Mouse (Mus musculus) heart, embryonic 11.5 days (tissue): ENCODE results near the gene Epx. TPM values are rescaled to one million over a fixed set of nuclear protein-coding genes. Genes with fewer than 3 reads are reported as not detected.

ENCODE experiments used
- ATAC-seq: fragments of 200-750 bp; cut with Nextera tagmentation; replicated peaks from 2 replicates; pipeline ENCODE4 v1.8.0; 2017; ENCODE audit warnings: moderate library complexity; ENCODE audit not compliant: insufficient number of reproducible peaks, low FRiP score, low TSS enrichment
- H3K27ac ChIP-seq: fragments of 300-500 bp; sonication (generic); 2 replicates; pipeline ENCODE4 v1.5.1; 2014; ENCODE audit warnings: mild to moderate bottlenecking, low read depth, low read length
- H3K27me3 ChIP-seq: fragments of 300-500 bp; sonication (generic); 2 replicates; pipeline ENCODE4 v1.6.1; 2014; ENCODE audit warnings: mild to moderate bottlenecking, low read length, mixed read lengths; ENCODE audit not compliant: control insufficient read depth, insufficient read depth
- H3K36me3 ChIP-seq: fragments of 300-500 bp; sonication (generic); 2 replicates; pipeline ENCODE4 v1.6.1; 2014; ENCODE audit warnings: mild to moderate bottlenecking, low read length, moderate library complexity, mixed read lengths; ENCODE audit not compliant: control insufficient read depth, insufficient read depth
- H3K4me1 ChIP-seq: fragments of 300-500 bp; sonication (generic); 2 replicates; pipeline ENCODE4 v1.6.1; 2014; ENCODE audit warnings: low read length; ENCODE audit not compliant: control insufficient read depth, insufficient read depth
- H3K4me2 ChIP-seq: fragments of 300-500 bp; sonication (generic); 2 replicates; pipeline ENCODE4 v1.6.1; 2014; ENCODE audit warnings: mild to moderate bottlenecking, moderate library complexity
- H3K4me3 ChIP-seq: fragments of 300-500 bp; sonication (generic); 2 replicates; pipeline ENCODE4 v1.5.1; 2014; ENCODE audit warnings: low read depth, low read length
- H3K9ac ChIP-seq: fragments of 300-500 bp; sonication (generic); 2 replicates; pipeline ENCODE4 v1.6.1; 2014; ENCODE audit warnings: mild to moderate bottlenecking, low read depth, low read length, moderate library complexity
- H3K9me3 ChIP-seq: fragments of 300-500 bp; sonication (generic); replicated peaks from 2 replicates; pipeline ENCODE4 v1.6.1; 2016; ENCODE audit warnings: low read length; ENCODE audit not compliant: control insufficient read depth
- WGBS: fragments of 180-500 bp; shearing (Covaris S2); extraction: QIAGEN DNeasy Blood & Tissue Kit; methylation state at CpG from one replicate; pipeline ENCODE4 v1.1.7; 2014; ENCODE audit not compliant: insufficient replicate concordance; 5-methylcytosine and 5-hydroxymethylcytosine counted together
- polyA plus RNA-seq: library from polyadenylated mRNA; unstranded; fragments of >200 nt; fragmentation: Nextera tagmentation; extraction: Ambion mirVana; gene quantifications from 2 replicates; pipeline ENCODE4 v1.2.1, GENCODE M21; 2014

Epx gene
- polyA plus RNA-seq, 1 experiment from 2014 or later: not detected

DNA sequence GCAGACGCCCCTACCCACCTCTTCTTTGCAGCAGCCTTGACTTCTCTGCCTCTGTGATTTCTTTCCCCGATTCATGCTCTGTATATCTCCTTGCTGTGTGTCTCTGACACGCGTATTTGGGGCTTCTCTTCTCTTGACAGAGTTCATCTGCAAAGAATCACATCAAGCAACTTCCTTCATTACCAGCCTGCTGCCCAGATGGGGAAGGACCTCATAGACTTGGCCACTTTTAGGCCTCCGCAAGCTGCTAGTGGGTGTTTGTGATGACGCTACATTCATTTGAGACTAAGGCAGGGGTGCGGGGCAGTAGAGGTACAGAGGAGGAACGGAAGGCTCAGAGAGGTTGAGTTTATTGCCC lies 21.8 kb downstream of the Epx start:
- peak overlapping the region; percentile 35; the same call in 1 of the 2 replicates for H3K27ac ChIP-seq
- peak overlapping the region; percentile 79 for H3K4me2 ChIP-seq
- H3K4me3 ChIP-seq: peak overlapping the region; percentile 63
- no peaks in the 10 kb centered on the region for H3K36me3 ChIP-seq
- 39% methylated on average over 8 of the region's 8 CpGs for WGBS
- H3K4me1 ChIP-seq: peaks cover 4% of the 10 kb centered on the region; the same call in 1 of the 2 replicates
- no peaks in the 10 kb centered on the region for H3K9me3 ChIP-seq
- no peak for ATAC-seq
- peak overlapping the region; percentile 74 for H3K9ac ChIP-seq
- H3K27me3 ChIP-seq: no peaks in the 10 kb centered on the region

DNA sequence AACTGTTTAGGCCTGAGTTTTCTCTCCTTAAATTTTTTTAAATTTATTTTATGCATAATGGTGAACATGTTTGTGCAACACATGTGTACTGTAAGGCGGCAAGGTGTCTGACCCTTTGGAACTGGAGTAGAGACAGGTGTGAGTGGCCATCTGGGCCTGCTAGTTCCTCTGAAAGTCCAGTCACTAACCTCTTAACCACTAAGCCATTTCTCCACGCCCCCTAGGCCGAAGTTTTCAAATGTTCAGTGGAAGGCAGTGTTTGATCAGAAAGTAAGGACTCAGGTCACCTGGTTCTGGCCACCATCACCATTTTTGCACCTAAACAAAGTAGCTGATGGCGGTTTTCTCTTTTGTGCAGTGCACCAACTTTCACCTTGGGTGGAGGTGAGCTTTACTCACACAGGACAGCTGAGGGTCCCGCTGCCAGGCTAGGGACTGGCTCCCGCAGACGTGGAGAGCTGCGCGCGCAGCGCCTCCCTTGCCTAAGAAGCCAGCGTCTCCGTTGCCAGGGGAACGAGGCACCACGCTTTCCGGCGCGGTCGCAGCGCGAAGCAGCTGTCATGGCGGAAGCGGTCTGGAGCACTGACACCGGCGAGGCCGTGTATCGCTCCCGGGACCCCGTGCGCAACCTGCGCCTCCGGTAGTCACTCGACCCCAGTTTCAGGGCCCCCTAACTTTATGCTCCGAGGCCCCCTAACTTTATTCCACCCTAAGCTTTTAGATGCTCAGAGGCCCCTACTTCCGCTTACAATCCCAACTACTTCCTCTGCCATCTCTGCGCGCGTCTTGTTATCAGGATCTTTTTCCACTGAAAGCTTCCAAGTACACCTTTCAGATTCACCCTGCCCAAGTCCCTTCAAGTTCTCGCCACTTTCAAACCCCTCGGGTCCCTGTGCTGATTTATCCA lies 22.4 kb downstream of the Epx start, which contains the start of gene Mks1:
Gene Mks1, plus strand, starts transcription at position 526 of the 907 bp plus-strand sequence.
- peak; percentile 83; the same call in 1 of the 2 replicates for ATAC-seq
- H3K9ac ChIP-seq: peak within 1 kb of the TSS; percentile 74
- no peaks in the 10 kb centered on the region for H3K9me3 ChIP-seq
- H3K4me1 ChIP-seq: peaks cover 4% of the 10 kb centered on the region; the same call in 1 of the 2 replicates
- H3K36me3 ChIP-seq: no peaks in the 10 kb centered on the region
- peak within 1 kb of the TSS; percentile 35; the same call in 1 of the 2 replicates for H3K27ac ChIP-seq
- peak within 1 kb of the TSS; percentile 79 for H3K4me2 ChIP-seq
- no peaks in the 10 kb centered on the region for H3K27me3 ChIP-seq
- peak within 1 kb of the TSS; percentile 63 for H3K4me3 ChIP-seq
- WGBS: 5% methylated on average over 40 of the region's 40 CpGs

DNA sequence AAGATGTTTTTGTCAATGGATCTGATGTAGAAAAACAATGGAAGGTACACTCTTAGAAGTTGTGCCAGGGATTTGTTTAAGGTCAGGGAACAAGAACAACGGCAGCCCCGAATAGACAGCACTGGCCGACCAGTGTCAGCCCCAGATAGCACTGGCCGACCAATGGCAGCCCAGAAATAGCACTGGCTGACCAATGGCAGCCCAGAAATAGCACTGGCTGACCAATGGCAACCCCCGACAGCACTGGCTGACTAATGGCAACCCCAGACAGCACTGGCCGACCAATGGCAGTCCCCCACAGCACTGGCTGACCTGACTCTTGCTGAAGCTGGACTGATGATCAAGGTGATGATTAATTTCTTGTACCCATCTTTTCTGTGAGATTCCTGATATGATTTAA lies 27.5 kb downstream of the Epx start:
- Histone ChIP-seq H3K27me3 (no peaks in the 10 kb centered on the region), H3K4me2 (no peak overlapping the region), H3K9ac (no peak overlapping the region), H3K9me3 (no peaks in the 10 kb centered on the region), H3K4me3 (no peak overlapping the region), H3K36me3 (no peaks in the 10 kb centered on the region), H3K27ac (no peak overlapping the region), H3K4me1 (no peaks in the 10 kb centered on the region)
- WGBS: 61% methylated on average over 6 of the region's 6 CpGs
- no peak for ATAC-seq

DNA sequence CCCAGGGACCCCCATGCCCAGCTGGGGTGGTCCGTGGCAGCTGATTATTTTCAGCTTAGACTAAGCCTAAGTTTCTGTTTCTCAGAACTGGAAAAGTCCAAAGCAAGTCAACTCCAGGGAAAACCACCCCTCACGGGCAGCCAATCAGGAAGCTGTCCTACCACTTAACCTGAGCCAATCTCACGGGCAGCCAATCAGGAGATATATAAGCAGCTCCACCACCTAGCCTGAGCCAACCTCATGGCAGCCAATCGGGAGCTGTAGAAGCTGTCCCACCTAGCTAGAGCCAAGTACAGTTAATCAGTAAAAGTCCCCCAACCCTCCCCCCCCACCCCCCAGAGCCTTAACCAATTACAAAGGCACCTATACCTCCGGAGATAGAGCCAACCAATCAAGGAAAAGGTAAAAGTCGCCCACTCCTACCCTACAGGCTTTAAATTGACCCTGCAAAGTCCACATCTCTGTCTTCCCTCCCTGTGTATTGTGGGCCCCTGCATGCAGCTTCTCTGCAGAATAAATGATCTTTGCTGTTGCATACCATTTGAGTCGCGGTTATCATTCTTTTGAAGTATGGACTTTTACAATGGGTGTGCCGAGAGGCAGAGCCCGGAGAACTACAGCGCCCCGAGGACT lies 28.3 kb downstream of the Epx start:
- no peaks in the 10 kb centered on the region for H3K9me3 ChIP-seq
- H3K36me3 ChIP-seq: no peaks in the 10 kb centered on the region
- H3K4me1 ChIP-seq: no peaks in the 10 kb centered on the region
- H3K27ac ChIP-seq: no peak overlapping the region
- no peaks in the 10 kb centered on the region for H3K27me3 ChIP-seq
- H3K9ac ChIP-seq: no peak overlapping the region
- no peak overlapping the region for H3K4me2 ChIP-seq
- WGBS: 82% methylated on average over 12 of the region's 12 CpGs
- no peak overlapping the region for H3K4me3 ChIP-seq
- ATAC-seq: no peak

DNA sequence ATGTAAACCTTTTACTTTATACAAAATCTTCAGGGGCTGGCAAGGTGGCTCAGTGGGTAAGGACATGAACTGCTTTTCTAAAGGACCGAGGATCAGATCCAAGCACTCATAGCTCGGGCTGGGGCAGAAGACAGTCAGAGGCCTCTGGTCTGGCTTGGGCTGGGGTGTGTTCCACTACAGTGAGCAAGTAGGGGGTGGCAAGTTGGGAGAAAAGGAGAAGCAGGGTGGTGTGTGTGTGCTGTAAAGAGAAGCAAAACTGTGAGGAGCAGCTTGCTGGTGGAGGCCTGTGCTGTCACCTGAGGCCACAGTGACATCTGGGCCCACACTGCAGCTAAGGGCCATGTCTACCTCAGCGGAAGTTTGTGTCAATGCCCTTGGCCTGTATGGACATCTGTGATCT lies 33.9 kb downstream of the Epx start:
- Histone ChIP-seq H3K4me3 (no peak overlapping the region), H3K4me1 (peaks cover 10% of the 10 kb centered on the region; the same call in 1 of the 2 replicates), H3K27me3 (no peaks in the 10 kb centered on the region), H3K9ac (no peak overlapping the region), H3K27ac (no peak overlapping the region), H3K4me2 (no peak overlapping the region), H3K9me3 (no peaks in the 10 kb centered on the region), H3K36me3 (no peaks in the 10 kb centered on the region)
- no peak for ATAC-seq
- 76% methylated on average over 3 of the region's 3 CpGs for WGBS

DNA sequence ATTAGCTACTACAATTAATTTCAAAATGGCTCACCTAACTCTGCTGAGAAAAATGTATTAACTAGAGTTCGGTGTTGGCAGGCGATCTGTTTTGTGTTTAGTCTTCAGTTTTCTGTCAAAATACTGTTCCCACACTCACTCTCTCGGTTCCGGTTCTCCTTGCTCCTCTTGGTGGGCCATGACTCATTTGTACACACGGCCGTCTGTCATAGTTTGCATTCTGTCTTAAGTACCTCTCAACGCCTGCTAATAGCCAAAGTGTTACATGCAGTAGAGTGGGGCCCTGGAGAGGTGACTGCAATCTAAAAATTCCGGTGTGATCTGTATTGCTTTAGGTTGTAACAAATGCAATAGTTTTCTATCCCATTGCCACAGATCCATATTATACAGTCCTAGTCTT lies 34.7 kb downstream of the Epx start:
- Histone ChIP-seq H3K9ac (no peak overlapping the region), H3K27me3 (no peaks in the 10 kb centered on the region), H3K36me3 (no peaks in the 10 kb centered on the region), H3K4me2 (peak overlapping the region; percentile 27; the same call in 1 of the 2 replicates), H3K9me3 (no peaks in the 10 kb centered on the region), H3K4me1 (peaks cover 10% of the 10 kb centered on the region; the same call in 1 of the 2 replicates), H3K4me3 (no peak overlapping the region), H3K27ac (no peak overlapping the region)
- no peak for ATAC-seq
- 45% methylated on average over 8 of the region's 8 CpGs for WGBS

DNA sequence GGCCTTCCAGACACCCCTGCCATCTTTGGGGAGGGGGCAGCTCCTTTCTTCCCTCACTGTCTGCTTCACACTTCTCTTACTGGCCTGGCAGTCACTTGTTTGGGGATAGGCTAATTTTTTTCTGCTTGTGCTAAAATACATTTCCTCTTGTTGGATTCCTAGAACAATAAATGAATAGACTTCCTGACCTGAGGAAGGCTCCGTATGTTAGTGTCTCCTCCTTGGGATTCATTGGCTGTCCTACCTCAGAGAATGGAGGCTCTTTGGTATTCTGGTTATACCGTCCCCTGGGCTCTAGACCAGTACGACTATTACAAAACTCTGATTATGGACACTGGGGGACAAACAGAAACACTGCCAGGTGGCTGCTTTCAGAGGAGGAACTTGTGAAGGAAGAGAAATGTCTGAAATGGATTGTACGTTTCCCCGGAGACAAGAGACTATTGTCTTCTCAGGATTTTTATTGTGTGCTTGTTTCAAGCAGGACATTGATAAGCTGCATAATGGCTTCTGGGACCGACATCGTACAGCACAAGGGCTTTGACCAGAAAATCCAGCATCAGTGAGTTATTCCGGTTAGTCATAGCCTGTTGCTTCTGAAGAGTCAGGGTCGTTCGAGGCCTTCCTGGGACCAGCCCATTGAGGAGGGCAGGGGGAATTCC lies 47.0 kb downstream of the Epx start, which contains the start of gene Lpo:
Gene Lpo, minus strand, starts transcription at position 51 of the 662 bp plus-strand sequence.
- Histone ChIP-seq H3K4me3 (no peak within 1 kb of the TSS), H3K4me2 (no peak within 1 kb of the TSS), H3K36me3 (no peaks in the 10 kb centered on the region), H3K9ac (no peak within 1 kb of the TSS), H3K4me1 (no peaks in the 10 kb centered on the region), H3K27ac (no peak within 1 kb of the TSS), H3K27me3 (peaks cover under 1% of the 10 kb centered on the region; the same call in 1 of the 2 replicates), H3K9me3 (no peaks in the 10 kb centered on the region)
- no peak for ATAC-seq
- 70% methylated on average over 10 of the region's 10 CpGs for WGBS

DNA sequence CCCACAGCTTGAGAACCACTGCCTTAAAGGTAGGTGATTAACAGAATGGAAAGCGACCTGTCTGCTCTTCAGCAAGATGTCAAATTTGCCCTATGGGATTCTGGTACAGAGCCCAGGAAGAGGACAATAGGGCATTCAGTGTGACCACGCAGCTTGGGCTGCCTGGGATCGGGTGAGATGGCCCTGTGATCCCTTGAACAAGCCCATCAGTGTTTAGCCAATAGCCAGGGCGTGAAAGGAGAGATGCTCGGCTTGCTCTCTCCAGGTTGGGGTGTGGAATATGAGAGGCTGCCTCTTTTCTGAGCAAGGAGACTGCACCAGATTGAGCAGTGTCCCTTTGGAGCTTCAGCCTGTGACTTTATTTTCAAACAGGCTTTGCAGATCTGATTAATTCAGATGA lies 53.8 kb downstream of the Epx start:
- H3K4me3 ChIP-seq: no peak overlapping the region
- H3K4me1 ChIP-seq: 0 out of 2 replicates have a peak, but pooled peaks cover 3% of the 10 kb centered on the region
- no peaks in the 10 kb centered on the region for H3K36me3 ChIP-seq
- no peak overlapping the region for H3K4me2 ChIP-seq
- no peak for ATAC-seq
- no peaks in the 10 kb centered on the region for H3K9me3 ChIP-seq
- 59% methylated on average over 5 of the region's 5 CpGs for whole genome bisulfite sequencing
- H3K27ac ChIP-seq: no peak overlapping the region
- peaks cover 21% of the 10 kb centered on the region for H3K27me3 ChIP-seq
- H3K9ac ChIP-seq: no peak overlapping the region
